Mouse (Mus musculus): ENCODE results near the gene Gpd1. TPM values are rescaled to one million over a fixed set of nuclear protein-coding genes. Genes with fewer than 3 reads are reported as not detected.
"Not testable (repeated sequence)": the region's sequence is repeated elsewhere in the genome, so short reads cannot be mapped to it uniquely, and the experiment has no call there.

Gpd1 gene
- polyA plus RNA-seq, 1 experiment, result 0.34 TPM

DNA sequence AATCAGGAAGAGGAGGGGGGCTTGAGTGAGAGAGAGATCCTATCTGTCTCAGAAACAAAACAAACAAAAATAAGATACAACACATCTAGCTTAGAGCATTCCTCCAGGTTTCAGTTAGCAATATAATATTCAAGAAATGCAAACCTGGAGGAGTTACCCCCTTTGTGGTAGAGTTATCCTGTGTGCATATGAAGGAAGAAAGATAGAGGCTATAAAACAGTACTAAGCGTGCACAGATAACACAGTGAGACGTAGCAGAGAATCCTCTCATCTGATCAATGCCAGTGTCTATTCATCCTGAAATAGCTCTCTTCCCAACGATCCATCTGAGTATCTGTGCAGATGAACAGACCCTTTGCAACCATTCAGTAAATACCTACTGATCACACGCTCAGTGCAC, 50.2 kb downstream of the Gpd1 start:
- no peak overlapping the region for H3K4me3 ChIP-seq (replicated peaks)
- no peak for TF ChIP-seq GATA1 (IDR thresholded peaks at IDR 0.05; ENCODE audit: borderline replicate concordance, low read length)
- no peak for TF ChIP-seq FLI1 (IDR thresholded peaks at IDR 0.05; ENCODE audit: low read length)

DNA sequence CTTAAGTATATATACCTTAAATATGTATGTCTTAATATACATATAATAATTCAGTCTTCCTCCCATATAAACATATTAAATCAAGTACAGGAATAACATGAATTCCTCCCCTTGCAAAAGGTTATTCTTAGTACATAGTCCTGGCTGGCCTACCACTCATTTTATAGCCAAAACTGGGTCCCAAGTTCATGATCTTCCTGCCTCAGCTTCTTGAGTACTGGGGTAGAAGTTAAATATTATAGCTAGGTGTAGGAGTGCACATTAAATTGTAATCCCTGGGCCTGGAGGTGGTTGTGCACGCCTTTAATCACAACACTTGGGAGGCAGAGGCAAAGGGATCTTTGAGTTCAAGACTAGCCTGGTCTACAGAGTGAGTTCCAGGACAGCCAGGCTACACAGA, 51.4 kb downstream of the Gpd1 start:
- Histone ChIP-seq H3K27me3 (replicated peaks) (no peaks in the 10 kb centered on the region), H3K36me3 (replicated peaks; ENCODE audit: low read length) (peaks cover 31% of the 10 kb centered on the region), H3K9me3 (peaks cover 24% of the 10 kb centered on the region), H3K4me3 (replicated peaks) (no peak overlapping the region), H3K4me1 (peaks cover 47% of the 10 kb centered on the region)
- no peak for TF ChIP-seq FLI1 (IDR thresholded peaks at IDR 0.05; ENCODE audit: low read length)
- no peak for TF ChIP-seq GATA1 (IDR thresholded peaks at IDR 0.05; ENCODE audit: borderline replicate concordance, low read length)

More for the DNA sequence above, 50.2 kb downstream of the Gpd1 start:
- Histone ChIP-seq H3K9me3 (peaks cover 35% of the 10 kb centered on the region), H3K4me1 (peaks cover 41% of the 10 kb centered on the region), H3K27me3 (replicated peaks) (no peaks in the 10 kb centered on the region), H3K36me3 (replicated peaks; ENCODE audit: low read length) (peaks cover 43% of the 10 kb centered on the region)

DNA sequence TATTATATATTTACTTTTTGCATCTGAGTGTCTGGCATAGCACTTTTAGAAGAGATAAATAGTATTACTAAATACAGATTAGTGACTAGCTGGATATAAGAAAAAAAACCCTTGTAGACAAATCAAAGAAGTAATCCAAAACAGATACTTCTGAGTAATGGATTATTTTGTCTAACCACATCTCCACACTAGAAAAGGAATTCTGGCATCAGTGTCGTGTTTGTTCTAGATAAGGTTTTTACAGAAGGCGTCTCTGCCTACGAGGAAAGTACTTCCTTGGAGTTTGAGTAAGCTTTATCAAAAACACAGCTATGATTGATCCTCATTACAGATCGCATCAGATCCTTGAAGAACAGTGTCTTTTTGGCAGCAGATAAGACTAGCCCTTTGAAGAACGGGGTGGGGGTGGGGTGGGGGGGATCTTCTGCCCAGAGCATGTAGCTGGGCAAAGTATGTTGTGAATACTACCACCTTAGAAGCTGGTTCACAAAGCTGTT, 53.7 kb downstream of the Gpd1 start:
- Histone ChIP-seq H3K9me3 (peaks cover 3% of the 10 kb centered on the region; the same call in 1 of the 2 replicates), H3K4me3 (replicated peaks) (peak overlapping the region; percentile 97), H3K27me3 (replicated peaks) (no peaks in the 10 kb centered on the region), H3K36me3 (replicated peaks; ENCODE audit: low read length) (peaks cover 10% of the 10 kb centered on the region), H3K4me1 (peaks cover 47% of the 10 kb centered on the region)
- TF ChIP-seq FLI1 (IDR thresholded peaks at IDR 0.05; ENCODE audit: low read length) (no peak), GATA1 (IDR thresholded peaks at IDR 0.05; ENCODE audit: borderline replicate concordance, low read length) (no peak)

DNA sequence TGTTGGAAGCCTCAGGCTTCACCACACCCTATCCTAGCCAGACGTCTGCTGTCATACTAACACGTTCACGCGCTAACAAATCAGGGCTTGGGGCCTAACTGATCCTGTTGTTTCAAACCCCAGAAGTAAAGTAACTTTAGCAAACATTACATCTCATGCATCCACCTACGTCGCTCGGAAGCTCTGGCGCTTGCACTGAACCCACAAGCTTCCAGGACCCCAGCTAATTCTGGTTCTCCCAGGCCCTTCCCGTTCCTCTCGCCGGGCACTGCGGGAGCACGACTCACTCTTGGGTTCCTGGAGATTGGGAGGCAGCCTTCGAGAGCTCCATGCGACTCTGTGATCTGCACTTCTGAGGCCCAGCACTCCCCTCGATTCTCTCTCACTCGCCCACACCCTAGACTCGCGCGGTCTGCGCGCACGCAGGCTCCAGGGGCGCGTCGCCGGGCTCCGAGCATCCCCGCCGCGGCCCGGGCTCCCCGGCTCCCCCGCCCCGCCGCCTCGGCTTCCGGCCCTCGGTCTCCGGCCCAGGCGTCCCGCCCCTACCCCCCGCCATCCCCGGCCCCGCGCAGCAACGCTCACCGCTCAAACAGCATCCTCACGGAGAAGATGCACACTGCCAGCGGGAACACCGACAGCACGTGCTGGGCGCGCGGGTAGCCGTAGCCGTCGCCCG, 54.4 kb downstream of the Gpd1 start:
- peaks cover 3% of the 10 kb centered on the region for H3K36me3 ChIP-seq (replicated peaks; ENCODE audit: low read length)
- peaks cover 40% of the 10 kb centered on the region for H3K4me1 ChIP-seq
- H3K9me3 ChIP-seq, result no peaks in the 10 kb centered on the region
- H3K27me3 ChIP-seq (replicated peaks), result no peaks in the 10 kb centered on the region
- peak overlapping the region; percentile 97 for H3K4me3 ChIP-seq (replicated peaks)
- no peak for TF ChIP-seq FLI1 (IDR thresholded peaks at IDR 0.05; ENCODE audit: low read length)
- no peak for TF ChIP-seq GATA1 (IDR thresholded peaks at IDR 0.05; ENCODE audit: borderline replicate concordance, low read length)

DNA sequence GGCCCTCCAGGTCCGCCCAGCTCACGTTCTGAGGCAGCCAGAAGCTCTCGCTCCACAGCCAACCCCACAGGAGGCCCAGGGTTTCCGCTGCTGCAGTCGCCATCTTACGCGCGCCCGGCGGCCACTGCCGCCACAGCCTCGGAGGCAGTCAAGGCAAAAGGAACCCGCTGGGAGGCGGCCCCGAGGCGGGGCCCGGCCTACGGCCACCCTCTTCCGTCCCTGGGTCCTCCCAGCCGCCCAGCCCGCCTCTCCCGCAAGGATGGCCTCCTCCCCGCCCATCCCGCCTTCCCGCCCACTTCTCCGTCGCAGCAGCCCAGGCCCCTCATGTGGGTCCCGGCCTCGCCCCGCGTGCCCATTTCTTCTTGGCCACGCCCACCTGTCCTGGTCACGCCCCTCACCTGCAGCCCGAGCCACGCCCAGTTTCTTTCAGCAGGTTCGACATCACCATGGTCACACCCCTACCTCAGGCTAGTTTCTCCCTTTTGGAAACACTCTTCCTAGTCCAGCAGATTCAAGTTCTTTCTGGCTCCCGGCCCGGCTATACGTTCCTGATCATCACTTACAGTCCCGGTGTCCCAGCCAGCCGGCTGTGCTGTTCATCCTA, 55.1 kb downstream of the Gpd1 start:
- Histone ChIP-seq H3K4me1 (peaks cover 36% of the 10 kb centered on the region), H3K9me3 (no peaks in the 10 kb centered on the region), H3K27me3 (replicated peaks) (no peaks in the 10 kb centered on the region), H3K4me3 (replicated peaks) (peak overlapping the region; percentile 97), H3K36me3 (replicated peaks; ENCODE audit: low read length) (no peaks in the 10 kb centered on the region)
- TF ChIP-seq FLI1 (IDR thresholded peaks at IDR 0.05; ENCODE audit: low read length) (no peak), GATA1 (IDR thresholded peaks at IDR 0.05; ENCODE audit: borderline replicate concordance, low read length) (no peak)

DNA sequence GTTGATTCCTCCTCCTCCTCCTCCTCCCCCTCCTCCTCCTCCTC, 55.4 kb downstream of the Gpd1 start, which contains the start of gene Cers5:
TSS of gene Cers5 (minus strand) at position 5 of the 44 bp plus-strand sequence.
- H3K4me1 ChIP-seq, result peaks cover 33% of the 10 kb centered on the region
- H3K27me3 ChIP-seq (replicated peaks); H3K36me3 ChIP-seq (replicated peaks; ENCODE audit: low read length); H3K9me3 ChIP-seq: not testable (repeated sequence)
- peak within 1 kb of the TSS; percentile 97 for H3K4me3 ChIP-seq (replicated peaks)

DNA sequence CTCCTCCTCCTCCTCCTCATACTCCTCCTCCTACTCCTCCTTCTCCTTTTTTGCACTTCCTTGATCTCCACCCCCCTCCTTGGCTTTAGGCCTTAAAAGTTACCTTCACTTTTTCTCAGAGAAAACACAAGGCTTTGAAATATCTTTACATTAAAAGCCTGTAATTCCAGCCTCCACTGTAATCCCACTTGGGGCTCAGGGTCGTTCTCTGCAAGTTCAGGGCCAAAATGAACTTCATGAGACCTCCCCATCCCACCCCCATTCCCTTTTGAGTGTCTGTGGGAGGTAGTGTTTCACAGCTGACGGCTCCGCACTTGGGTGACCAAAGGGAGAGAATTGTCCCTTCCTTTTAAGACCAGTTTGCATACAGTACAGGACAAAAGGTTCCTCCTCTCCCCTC, 55.6 kb downstream of the Gpd1 start:
- peaks cover 31% of the 10 kb centered on the region for H3K4me1 ChIP-seq
- no peaks in the 10 kb centered on the region for H3K36me3 ChIP-seq (replicated peaks; ENCODE audit: low read length)
- H3K4me3 ChIP-seq (replicated peaks), result peak overlapping the region; percentile 97
- no peaks in the 10 kb centered on the region for H3K27me3 ChIP-seq (replicated peaks)
- TF ChIP-seq GATA1 (IDR thresholded peaks at IDR 0.05; ENCODE audit: borderline replicate concordance, low read length) (no peak), FLI1 (IDR thresholded peaks at IDR 0.05; ENCODE audit: low read length) (no peak)
- H3K9me3 ChIP-seq, result no peaks in the 10 kb centered on the region

Other genes starting within 250 kb of the Gpd1 start
- 3.8 and 10.2 TPM in 2 replicates for gene Bcdin3d, start 242.8 kb upstream of the Gpd1 start, polyA plus RNA-seq (2012; ENCODE audit: insufficient read depth, low replicate concordance)
- 0.14 TPM in 1 of 2 replicates, not detected in the other for gene Faim2, start 189.3 kb upstream of the Gpd1 start, polyA plus RNA-seq (2012; ENCODE audit: insufficient read depth, low replicate concordance)
- gene Aqp2, start 138.5 kb upstream of the Gpd1 start, polyA plus RNA-seq (2012; ENCODE audit: insufficient read depth, low replicate concordance), result not detected in 2 replicates
- not detected in 2 replicates for gene Aqp5, start 126.7 kb upstream of the Gpd1 start, polyA plus RNA-seq (2012; ENCODE audit: insufficient read depth, low replicate concordance)
- not detected in 2 replicates for gene Aqp6, start 116.1 kb upstream of the Gpd1 start, polyA plus RNA-seq (2012; ENCODE audit: insufficient read depth, low replicate concordance)
- 3.6 and 7.7 TPM in 2 replicates for gene Racgap1, start 65.9 kb upstream of the Gpd1 start, polyA plus RNA-seq (2012; ENCODE audit: insufficient read depth, low replicate concordance)
- gene Asic1, start 47.1 kb upstream of the Gpd1 start, polyA plus RNA-seq (2012; ENCODE audit: insufficient read depth, low replicate concordance), result not detected in 2 replicates
- gene Smarcd1, start 15.4 kb upstream of the Gpd1 start, polyA plus RNA-seq (2012; ENCODE audit: insufficient read depth, low replicate concordance), result 20.3 and 45.0 TPM in 2 replicates
- 17.1 TPM in 1 of 2 replicates, not detected in the other for gene Gm17349, start 12.0 kb upstream of the Gpd1 start, polyA plus RNA-seq (2012; ENCODE audit: insufficient read depth, low replicate concordance)
- 83.6 and 145 TPM in 2 replicates for gene Cox14, start 8.1 kb downstream of the Gpd1 start, polyA plus RNA-seq (2012; ENCODE audit: insufficient read depth, low replicate concordance)
- gene Cers5, start 55.4 kb downstream of the Gpd1 start, polyA plus RNA-seq (2012; ENCODE audit: insufficient read depth, low replicate concordance), result 3.2 and 13.6 TPM in 2 replicates
- 0.75 and 1.3 TPM in 2 replicates for gene Lima1, start 157.9 kb downstream of the Gpd1 start, polyA plus RNA-seq (2012; ENCODE audit: insufficient read depth, low replicate concordance)
- 0.28 TPM in 1 of 2 replicates, not detected in the other for gene Fam186a, start 249.5 kb downstream of the Gpd1 start, polyA plus RNA-seq (2012; ENCODE audit: insufficient read depth, low replicate concordance)

All from megakaryocyte, embryonic 14.5 days (primary cell).